Mouse (Mus musculus): ENCODE results near the gene Dab2ip.

The Dab2ip gene

GRCm38 (mm10) chr2:35557911-35558825, at the start of gene Dab2ip:
Dab2ip (plus strand) TSS chr2:35558266.
- no peak for TF ChIP-seq GATA4 (IDR thresholded peaks at IDR 0.05; ENCODE audit: insufficient replicate concordance, low read length)

GRCm38 (mm10) chr2:35508597-35509342, 49.3 kb upstream of the Dab2ip start:
- TF ChIP-seq GATA4 (IDR thresholded peaks at IDR 0.05; ENCODE audit: insufficient replicate concordance, low read length) = no peak

GRCm38 (mm10) chr2:35509343-35509667, 48.8 kb upstream of the Dab2ip start:
- TF ChIP-seq GATA4 (IDR thresholded peaks at IDR 0.05; ENCODE audit: insufficient replicate concordance, low read length) = no peak

GRCm38 (mm10) chr2:35509888-35510287, 48.2 kb upstream of the Dab2ip start:
- TF ChIP-seq GATA4 (IDR thresholded peaks at IDR 0.05; ENCODE audit: insufficient replicate concordance, low read length) = no peak

- no peak for TF ChIP-seq GATA4 (IDR thresholded peaks at IDR 0.05; ENCODE audit: insufficient replicate concordance, low read length)
Measured at GRCm38 (mm10) chr2:35510920-35511319, 47.1 kb upstream of the Dab2ip start.

GRCm38 (mm10) chr2:35512226-35512625, 45.8 kb upstream of the Dab2ip start:
- TF ChIP-seq GATA4 (IDR thresholded peaks at IDR 0.05; ENCODE audit: insufficient replicate concordance, low read length) = no peak

- no peak for TF ChIP-seq GATA4 (IDR thresholded peaks at IDR 0.05; ENCODE audit: insufficient replicate concordance, low read length)
Measured at GRCm38 (mm10) chr2:35514051-35514892, 43.8 kb upstream of the Dab2ip start.

- no peak for TF ChIP-seq GATA4 (IDR thresholded peaks at IDR 0.05; ENCODE audit: insufficient replicate concordance, low read length)
Measured at GRCm38 (mm10) chr2:35526612-35527242, 31.3 kb upstream of the Dab2ip start.

GRCm38 (mm10) chr2:35529086-35529485, 29.0 kb upstream of the Dab2ip start:
- TF ChIP-seq GATA4 (IDR thresholded peaks at IDR 0.05; ENCODE audit: insufficient replicate concordance, low read length) = no peak

- no peak for TF ChIP-seq GATA4 (IDR thresholded peaks at IDR 0.05; ENCODE audit: insufficient replicate concordance, low read length)
Measured at GRCm38 (mm10) chr2:35529856-35530255, 28.2 kb upstream of the Dab2ip start.

- TF ChIP-seq GATA4 (IDR thresholded peaks at IDR 0.05; ENCODE audit: insufficient replicate concordance, low read length) = no peak
Measured at GRCm38 (mm10) chr2:35530732-35531131, 27.3 kb upstream of the Dab2ip start.

GRCm38 (mm10) chr2:35533646-35534045, 24.4 kb upstream of the Dab2ip start:
- TF ChIP-seq GATA4 (IDR thresholded peaks at IDR 0.05; ENCODE audit: insufficient replicate concordance, low read length) = no peak

- no peak for TF ChIP-seq GATA4 (IDR thresholded peaks at IDR 0.05; ENCODE audit: insufficient replicate concordance, low read length)
Measured at GRCm38 (mm10) chr2:35539276-35539972, 18.6 kb upstream of the Dab2ip start.

GRCm38 (mm10) chr2:35540798-35541197, 17.3 kb upstream of the Dab2ip start:
- TF ChIP-seq GATA4 (IDR thresholded peaks at IDR 0.05; ENCODE audit: insufficient replicate concordance, low read length) = peak; percentile 92; the same call in 1 of the 2 replicates

Data from liver, adult (tissue).